ENCODE assay signal across 8 mouse cellular contexts in genomic region chr8:11009431-11010071, GRCm38 (mm10). TPM values are rescaled to one million over a fixed set of nuclear protein-coding genes. Genes with fewer than 3 reads are reported as not detected.
DNase-seq lines count a peak whose midpoint lies in the region; ATAC-seq and TF ChIP-seq lines count a peak whose summit lies in the region.

No protein-coding gene starts in this region.

- peaks cover 34% of the 10 kb centered on the region for H3K36me3 ChIP-seq in G1E (replicated peaks)
- H3K36me3 ChIP-seq in forebrain, embryonic 15.5 days, result no peaks in the 10 kb centered on the region
- peaks cover 20% of the 10 kb centered on the region for H3K36me3 ChIP-seq in hindbrain, embryonic 10.5 days

- no peak for TF ChIP-seq CTCF in G1E (IDR thresholded peaks at IDR 0.05; ENCODE audit: low read depth, low read length)

- peak overlapping the region; percentile 95 for H3K9ac ChIP-seq in forebrain, embryonic 15.5 days (replicated peaks)

- ATAC-seq in G1E (ENCODE audit: extremely low read depth, insufficient number of reproducible peaks, low FRiP score, poor library complexity, severe bottlenecking), result no peak
- peak; percentile 73 for ATAC-seq in forebrain, embryonic 15.5 days (replicated peaks)

- H3K9me3 ChIP-seq in G1E (replicated peaks), result no peaks in the 10 kb centered on the region
- H3K9me3 ChIP-seq in forebrain, embryonic 15.5 days, result no peaks in the 10 kb centered on the region
- no peaks in the 10 kb centered on the region for H3K9me3 ChIP-seq in hindbrain, embryonic 10.5 days

- peak; percentile 78 for DNase-seq in G1E (ENCODE audit: low spot score)
- DNase-seq in cerebellum, adult 11 months, result peak; percentile 77
- DNase-seq in hindbrain, embryonic 10.5 days (ENCODE audit: low spot score), result peak; percentile 81
- DNase-seq in layer of hippocampus, postnatal 36 days, result peak; percentile 75
- DNase-seq in lung, postnatal 25 days (ENCODE audit: low spot score), result peak; percentile 78
- DNase-seq in retina, postnatal 1 day, result peak; percentile 93
- peak; percentile 55 to 66 for DNase-seq in thymus, postnatal 36 days

- under 1% methylated on average over 59 of the region's 62 CpGs for WGBS in forebrain, embryonic 15.5 days
- under 1% methylated on average over 62 of the region's 62 CpGs for WGBS in hindbrain, embryonic 10.5 days

- peaks cover 50% of the 10 kb centered on the region for H3K4me1 ChIP-seq in G1E (ENCODE audit: insufficient read depth, low read depth, low read length)
- H3K4me1 ChIP-seq in forebrain, embryonic 15.5 days, result peaks cover 56% of the 10 kb centered on the region
- H3K4me1 ChIP-seq in hindbrain, embryonic 10.5 days (replicated peaks), result peaks cover 61% of the 10 kb centered on the region

- H3K27ac ChIP-seq in forebrain, embryonic 15.5 days (replicated peaks), result peak overlapping the region; percentile 100
- H3K27ac ChIP-seq in hindbrain, embryonic 10.5 days, result peak overlapping the region; percentile 99

- H3K4me2 ChIP-seq in forebrain, embryonic 15.5 days (replicated peaks), result peak overlapping the region; percentile 87

- no peaks in the 10 kb centered on the region for H3K27me3 ChIP-seq in G1E (ENCODE audit: insufficient read depth, low read length)
- H3K27me3 ChIP-seq in forebrain, embryonic 15.5 days, result no peaks in the 10 kb centered on the region
- H3K27me3 ChIP-seq in hindbrain, embryonic 10.5 days (ENCODE audit: insufficient read depth, poor library complexity, severe bottlenecking), result peaks cover 23% of the 10 kb centered on the region; the same call in 1 of the 2 replicates

- peak overlapping the region; percentile 87 for H3K4me3 ChIP-seq in G1E (ENCODE audit: low read depth, low read length)
- peak overlapping the region; percentile 95 for H3K4me3 ChIP-seq in forebrain, embryonic 15.5 days
- peak overlapping the region; percentile 88 for H3K4me3 ChIP-seq in hindbrain, embryonic 10.5 days

RNA-seq across cellular contexts. Expression of gene Irs2, which starts 1.3 kb away (rescaled TPM):
- total RNA-seq in G1E (2014; fragmentation: Nextera tagmentation) (92.1 and 97.9 TPM in 2 replicates), G1E (2017) (15.6 and 17.4 TPM in 2 replicates)
- polyA plus RNA-seq in G1E (2012), result 78.5 and 83.6 TPM in 2 replicates
- polyA plus RNA-seq in forebrain, embryonic 15.5 days (2015; fragmentation: Nextera tagmentation; extraction: Ambion mirVana), result 7.1 and 7.5 TPM in 2 replicates
- 4.9 and 6.0 TPM in 2 replicates for polyA plus RNA-seq in hindbrain, embryonic 10.5 days (2016; fragmentation: Nextera tagmentation; extraction: Ambion mirVana)
- 10 to 100 TPM; 70.3 to 78.6 TPM for total RNA-seq in layer of hippocampus, postnatal 36 days (2021)
